Mouse (Mus musculus): ENCODE measurements around the gene Brox. TPM values are rescaled to one million over a fixed set of nuclear protein-coding genes. Genes with fewer than 3 reads are reported as not detected.

Brox gene
- polyA plus RNA-seq, 1 experiment from 2014 or later: 36.6 TPM

- ATAC-seq (ENCODE audit: extremely low read depth, insufficient number of reproducible peaks, low FRiP score, low TSS enrichment): no peak
- WGBS: 73% methylated on average over 11 of the region's 11 CpGs
- Histone ChIP-seq H3K4me1 (peaks cover 6% of the 10 kb centered on the region), H3K9me3 (no peaks in the 10 kb centered on the region), H3K9ac (no peak overlapping the region), H3K4me3 (no peak overlapping the region), H3K4me2 (no peak overlapping the region), H3K36me3 (no peaks in the 10 kb centered on the region), H3K27me3 (replicated peaks) (no peaks in the 10 kb centered on the region; the same call in 1 of the 2 replicates), H3K27ac (replicated peaks) (no peak overlapping the region)
These were observed 63.3 kb downstream of the Brox start for GRCm38 (mm10) chr1:183233679-183234174.

- Histone ChIP-seq H3K4me1 (peaks cover 12% of the 10 kb centered on the region), H3K27ac (replicated peaks) (no peak overlapping the region), H3K9me3 (no peaks in the 10 kb centered on the region), H3K36me3 (no peaks in the 10 kb centered on the region), H3K9ac (no peak overlapping the region), H3K27me3 (replicated peaks) (no peaks in the 10 kb centered on the region; the same call in 1 of the 2 replicates), H3K4me2 (no peak overlapping the region), H3K4me3 (no peak overlapping the region)
- ATAC-seq (ENCODE audit: extremely low read depth, insufficient number of reproducible peaks, low FRiP score, low TSS enrichment): no peak
- WGBS: 69% methylated on average over 7 of the region's 7 CpGs
These were observed 63.9 kb downstream of the Brox start for GRCm38 (mm10) chr1:183232985-183233678.

- Histone ChIP-seq H3K27ac (replicated peaks) (no peak overlapping the region), H3K9me3 (no peaks in the 10 kb centered on the region), H3K4me1 (peaks cover 19% of the 10 kb centered on the region), H3K9ac (no peak overlapping the region), H3K4me3 (no peak overlapping the region), H3K27me3 (replicated peaks) (no peaks in the 10 kb centered on the region), H3K36me3 (no peaks in the 10 kb centered on the region), H3K4me2 (no peak overlapping the region)
- WGBS: 62% methylated on average over 7 of the region's 7 CpGs
- no peak for ATAC-seq (ENCODE audit: extremely low read depth, insufficient number of reproducible peaks, low FRiP score, low TSS enrichment)
These were observed 69.6 kb downstream of the Brox start for GRCm38 (mm10) chr1:183227469-183227868.

Other genes with a start within 250 kb of the Brox start
- 8.8 and 9.1 TPM in 2 replicates for gene Disp1, start 75.7 kb downstream of the Brox start, polyA plus RNA-seq (2015; fragmentation: Nextera tagmentation; extraction: Ambion mirVana)
- 28.3 and 29.3 TPM in 2 replicates for gene Aida, start 679 bp downstream of the Brox start, polyA plus RNA-seq (2015; fragmentation: Nextera tagmentation; extraction: Ambion mirVana)
- 57.9 and 60.5 TPM in 2 replicates for gene Mia3, start 72.3 kb upstream of the Brox start, polyA plus RNA-seq (2015; fragmentation: Nextera tagmentation; extraction: Ambion mirVana)
- 13.5 and 13.8 TPM in 2 replicates for gene Taf1a, start 91.7 kb upstream of the Brox start, polyA plus RNA-seq (2015; fragmentation: Nextera tagmentation; extraction: Ambion mirVana)
- gene Hhipl2, start 120.9 kb upstream of the Brox start, polyA plus RNA-seq (2015; fragmentation: Nextera tagmentation; extraction: Ambion mirVana): 0.11 TPM in 1 of 2 replicates, not detected in the other